Mouse (Mus musculus): ENCODE measurements around the gene Ttc12. TPM values are rescaled to one million over a fixed set of nuclear protein-coding genes. Genes with fewer than 3 reads are reported as not detected.

Ttc12 gene
- polyA plus RNA-seq (2016; fragmentation: Nextera tagmentation; extraction: Ambion mirVana), result 1.3 and 1.8 TPM in 2 replicates

DNA sequence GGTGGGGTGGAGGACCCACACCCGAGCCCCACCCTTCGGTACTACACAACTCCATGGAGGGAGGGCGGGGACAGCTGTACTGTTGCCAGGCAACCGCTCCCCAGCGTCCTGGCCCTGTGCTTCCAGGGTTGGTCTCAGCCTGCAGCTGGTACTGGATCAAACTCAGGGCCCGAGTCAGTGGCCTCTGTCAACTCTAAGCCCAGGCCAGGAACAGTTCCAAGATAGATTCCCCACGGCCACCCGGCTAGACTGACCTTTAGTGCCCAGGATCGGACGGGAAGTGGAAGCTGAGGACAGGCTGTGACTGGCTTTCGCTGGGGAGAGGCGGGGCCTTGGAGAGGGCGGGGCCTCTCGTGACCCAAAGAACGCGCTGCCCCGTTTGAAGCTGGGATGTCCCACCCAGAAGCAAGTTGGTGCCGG, at the start of gene Ttc12:
Gene Ttc12, minus strand, starts transcription at position 334 of the 420 bp plus-strand sequence.
- H3K9ac ChIP-seq (replicated peaks), result peak within 1 kb of the TSS; percentile 53
- 0 out of 2 replicates have a peak, but pooled peaks cover 3% of the 10 kb centered on the region for H3K27me3 ChIP-seq
- H3K9me3 ChIP-seq, result no peaks in the 10 kb centered on the region
- peak within 1 kb of the TSS; percentile 86 for H3K4me2 ChIP-seq
- peaks cover 23% of the 10 kb centered on the region for H3K4me1 ChIP-seq (replicated peaks)
- under 1% methylated on average over 18 of the region's 18 CpGs for WGBS
- H3K4me3 ChIP-seq (replicated peaks), result peak within 1 kb of the TSS; percentile 61
- no peak within 1 kb of the TSS for H3K27ac ChIP-seq
- ATAC-seq (ENCODE audit: insufficient number of reproducible peaks, insufficient read depth, low FRiP score, low TSS enrichment, low read depth), result peak; percentile 86
- H3K36me3 ChIP-seq, result no peaks in the 10 kb centered on the region

DNA sequence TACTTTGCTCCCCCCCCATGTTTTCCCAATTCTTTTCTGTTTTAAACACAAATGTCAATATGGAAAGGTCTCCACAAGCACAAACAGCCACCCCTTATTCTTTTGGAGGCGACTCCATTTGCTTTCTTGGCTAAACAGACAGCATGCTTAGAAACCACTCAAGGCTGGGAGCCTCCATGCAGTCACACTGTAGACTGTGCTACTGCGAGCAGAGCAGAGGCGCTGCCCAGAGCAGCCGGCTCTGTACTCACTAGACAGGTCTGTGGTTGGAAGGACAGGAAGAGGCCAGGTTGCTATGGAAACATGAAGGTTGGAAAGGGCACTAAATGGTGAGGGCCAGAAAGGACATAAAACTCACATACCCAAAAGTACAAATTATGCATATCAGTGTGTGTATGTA, 48.9 kb upstream of the Ttc12 start:
- ATAC-seq (ENCODE audit: insufficient number of reproducible peaks, insufficient read depth, low FRiP score, low TSS enrichment, low read depth), result no peak
- Histone ChIP-seq H3K27me3 (no peaks in the 10 kb centered on the region), H3K27ac (no peak overlapping the region), H3K9ac (replicated peaks) (no peak overlapping the region), H3K9me3 (no peaks in the 10 kb centered on the region), H3K4me1 (replicated peaks) (peaks cover 50% of the 10 kb centered on the region), H3K4me2 (no peak overlapping the region), H3K4me3 (replicated peaks) (no peak overlapping the region), H3K36me3 (peaks cover 3% of the 10 kb centered on the region; the same call in 1 of the 2 replicates)
- WGBS, result 51% methylated on average over 4 of the region's 4 CpGs

GRCm38 (mm10) chr9:49533912-49534491, 48.0 kb upstream of the Ttc12 start:
- H3K27ac ChIP-seq, result no peak overlapping the region

DNA sequence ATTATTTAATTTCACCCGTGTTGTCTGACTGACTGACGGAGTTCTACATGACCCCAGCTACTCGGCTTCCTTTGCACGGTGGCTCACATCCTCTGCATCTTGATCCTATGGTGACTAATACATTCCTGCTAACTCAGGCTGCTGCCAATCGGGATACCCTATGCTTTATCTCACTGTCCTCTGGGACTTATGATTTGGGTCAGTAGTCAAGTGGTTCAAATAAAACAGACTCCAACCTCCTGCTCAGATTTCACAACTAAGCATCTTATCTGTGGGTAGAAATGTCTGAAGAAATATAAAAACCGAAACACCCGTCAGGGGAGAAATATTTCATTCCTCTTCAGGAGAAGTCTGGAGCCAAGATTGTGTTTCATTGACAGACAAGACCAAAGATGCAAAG, 47.4 kb upstream of the Ttc12 start:
- peaks cover 50% of the 10 kb centered on the region for H3K4me1 ChIP-seq (replicated peaks)

More at GRCm38 (mm10) chr9:49533912-49534491, 48.0 kb upstream of the Ttc12 start:
- Histone ChIP-seq H3K36me3 (no peaks in the 10 kb centered on the region), H3K4me2 (no peak overlapping the region), H3K4me1 (replicated peaks) (peaks cover 50% of the 10 kb centered on the region), H3K9ac (replicated peaks) (no peak overlapping the region), H3K9me3 (no peaks in the 10 kb centered on the region), H3K4me3 (replicated peaks) (no peak overlapping the region), H3K27me3 (no peaks in the 10 kb centered on the region)
- 25% methylated on average over 8 of the region's 8 CpGs for WGBS
- no peak for ATAC-seq (ENCODE audit: insufficient number of reproducible peaks, insufficient read depth, low FRiP score, low TSS enrichment, low read depth)

GRCm38 (mm10) chr9:49531833-49532232, 45.8 kb upstream of the Ttc12 start:
- Histone ChIP-seq H3K27ac (no peak overlapping the region), H3K9ac (replicated peaks) (no peak overlapping the region), H3K4me3 (replicated peaks) (no peak overlapping the region), H3K9me3 (no peaks in the 10 kb centered on the region), H3K27me3 (no peaks in the 10 kb centered on the region), H3K4me2 (no peak overlapping the region), H3K36me3 (no peaks in the 10 kb centered on the region), H3K4me1 (replicated peaks) (peaks cover 44% of the 10 kb centered on the region)
- ATAC-seq (ENCODE audit: insufficient number of reproducible peaks, insufficient read depth, low FRiP score, low TSS enrichment, low read depth), result no peak
- 88% methylated on average over 6 of the region's 6 CpGs for WGBS

More for the DNA sequence above, 47.4 kb upstream of the Ttc12 start:
- Histone ChIP-seq H3K36me3 (no peaks in the 10 kb centered on the region), H3K9ac (replicated peaks) (no peak overlapping the region), H3K9me3 (no peaks in the 10 kb centered on the region), H3K4me2 (no peak overlapping the region), H3K27me3 (no peaks in the 10 kb centered on the region), H3K4me3 (replicated peaks) (no peak overlapping the region), H3K27ac (no peak overlapping the region)
- ATAC-seq (ENCODE audit: insufficient number of reproducible peaks, insufficient read depth, low FRiP score, low TSS enrichment, low read depth), result no peak
- WGBS, result 78% methylated on average over 7 of the region's 7 CpGs

DNA sequence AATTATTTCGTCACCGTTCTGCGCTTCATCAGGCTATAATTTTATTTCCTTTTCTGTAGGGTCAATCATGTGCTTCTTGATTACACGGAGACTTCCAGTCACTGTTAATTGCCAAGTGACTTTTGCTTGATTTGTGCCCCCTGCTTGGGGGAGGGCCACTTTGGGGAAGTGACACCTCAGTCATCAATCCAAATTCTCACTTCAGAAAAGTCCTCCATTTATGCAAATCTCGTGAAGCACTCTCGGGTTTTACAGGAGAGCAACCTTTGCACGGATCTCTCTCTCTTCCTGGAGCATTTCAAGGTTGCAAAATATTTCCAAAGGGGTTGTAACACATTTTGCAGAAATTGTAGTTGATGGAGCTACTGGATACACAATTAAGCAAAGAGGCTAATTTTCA, 45.2 kb upstream of the Ttc12 start:
- WGBS, result 20% methylated on average over 7 of the region's 7 CpGs
- H3K9ac ChIP-seq (replicated peaks), result no peak overlapping the region
- no peak for ATAC-seq (ENCODE audit: insufficient number of reproducible peaks, insufficient read depth, low FRiP score, low TSS enrichment, low read depth)
- no peaks in the 10 kb centered on the region for H3K27me3 ChIP-seq
- H3K4me2 ChIP-seq, result no peak overlapping the region
- no peaks in the 10 kb centered on the region for H3K36me3 ChIP-seq
- no peaks in the 10 kb centered on the region for H3K9me3 ChIP-seq
- H3K4me1 ChIP-seq (replicated peaks), result peaks cover 38% of the 10 kb centered on the region
- no peak overlapping the region for H3K4me3 ChIP-seq (replicated peaks)
- H3K27ac ChIP-seq, result no peak overlapping the region

- peaks cover 33% of the 10 kb centered on the region for H3K4me1 ChIP-seq (replicated peaks)
- no peak for ATAC-seq (ENCODE audit: insufficient number of reproducible peaks, insufficient read depth, low FRiP score, low TSS enrichment, low read depth)
- no peaks in the 10 kb centered on the region for H3K9me3 ChIP-seq
- no peaks in the 10 kb centered on the region for H3K27me3 ChIP-seq
- no peak overlapping the region for H3K4me2 ChIP-seq
- H3K4me3 ChIP-seq (replicated peaks), result no peak overlapping the region
- no peaks in the 10 kb centered on the region for H3K36me3 ChIP-seq
- no peak overlapping the region for H3K27ac ChIP-seq
- no peak overlapping the region for H3K9ac ChIP-seq (replicated peaks)
- 37% methylated on average over 4 of the region's 4 CpGs for WGBS
Measured at GRCm38 (mm10) chr9:49530739-49531138, 44.7 kb upstream of the Ttc12 start.

- Histone ChIP-seq H3K4me3 (replicated peaks) (no peak overlapping the region), H3K4me1 (replicated peaks) (peaks cover 31% of the 10 kb centered on the region), H3K36me3 (no peaks in the 10 kb centered on the region), H3K4me2 (no peak overlapping the region), H3K9ac (replicated peaks) (no peak overlapping the region), H3K9me3 (no peaks in the 10 kb centered on the region), H3K27ac (no peak overlapping the region), H3K27me3 (no peaks in the 10 kb centered on the region)
- WGBS, result 56% methylated on average over 8 of the region's 8 CpGs
- ATAC-seq (ENCODE audit: insufficient number of reproducible peaks, insufficient read depth, low FRiP score, low TSS enrichment, low read depth), result no peak
Measured at GRCm38 (mm10) chr9:49529366-49529959, 43.4 kb upstream of the Ttc12 start.

GRCm38 (mm10) chr9:49528943-49529342, 42.9 kb upstream of the Ttc12 start:
- ATAC-seq (ENCODE audit: insufficient number of reproducible peaks, insufficient read depth, low FRiP score, low TSS enrichment, low read depth), result no peak
- no peak overlapping the region for H3K4me3 ChIP-seq (replicated peaks)
- H3K36me3 ChIP-seq, result no peaks in the 10 kb centered on the region
- H3K9ac ChIP-seq (replicated peaks), result no peak overlapping the region
- no peaks in the 10 kb centered on the region for H3K27me3 ChIP-seq
- H3K9me3 ChIP-seq, result no peaks in the 10 kb centered on the region
- peaks cover 27% of the 10 kb centered on the region for H3K4me1 ChIP-seq (replicated peaks)
- no peak overlapping the region for H3K27ac ChIP-seq
- 51% methylated on average over 10 of the region's 10 CpGs for WGBS
- no peak overlapping the region for H3K4me2 ChIP-seq

DNA sequence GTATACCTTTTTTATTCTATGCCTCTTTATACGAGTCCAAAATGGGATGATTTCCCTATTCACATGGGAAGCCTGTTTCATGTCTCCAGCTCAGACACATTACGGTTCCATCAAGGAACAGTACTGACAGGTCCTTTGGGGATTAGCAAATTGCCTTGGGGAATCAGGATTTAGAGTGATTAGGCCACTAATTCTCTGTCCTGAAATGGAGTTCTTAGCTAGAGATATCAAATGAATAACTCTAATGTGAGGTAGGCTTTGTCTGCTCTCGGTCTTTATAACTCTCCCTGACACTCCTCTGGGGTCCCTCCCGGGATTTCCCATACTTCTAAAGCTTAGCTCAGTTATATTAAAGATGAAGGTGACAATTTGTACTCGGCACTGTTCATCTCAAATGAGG, 42.0 kb upstream of the Ttc12 start:
- H3K27ac ChIP-seq, result no peak overlapping the region
- H3K9me3 ChIP-seq, result no peaks in the 10 kb centered on the region
- ATAC-seq (ENCODE audit: insufficient number of reproducible peaks, insufficient read depth, low FRiP score, low TSS enrichment, low read depth), result no peak
- 0 out of 2 replicates have a peak, but pooled peaks cover 6% of the 10 kb centered on the region for H3K36me3 ChIP-seq
- no peak overlapping the region for H3K4me2 ChIP-seq
- no peak overlapping the region for H3K4me3 ChIP-seq (replicated peaks)
- H3K4me1 ChIP-seq (replicated peaks), result peaks cover 24% of the 10 kb centered on the region
- H3K27me3 ChIP-seq, result no peaks in the 10 kb centered on the region
- no peak overlapping the region for H3K9ac ChIP-seq (replicated peaks)
- 81% methylated on average over 5 of the region's 5 CpGs for WGBS

GRCm38 (mm10) chr9:49527340-49527739, 41.3 kb upstream of the Ttc12 start:
- WGBS, result 72% methylated on average over 8 of the region's 8 CpGs
- ATAC-seq (ENCODE audit: insufficient number of reproducible peaks, insufficient read depth, low FRiP score, low TSS enrichment, low read depth), result no peak
- no peak overlapping the region for H3K9ac ChIP-seq (replicated peaks)
- peaks cover 24% of the 10 kb centered on the region for H3K4me1 ChIP-seq (replicated peaks)
- no peaks in the 10 kb centered on the region for H3K9me3 ChIP-seq
- H3K36me3 ChIP-seq, result 0 out of 2 replicates have a peak, but pooled peaks cover 6% of the 10 kb centered on the region
- H3K4me2 ChIP-seq, result no peak overlapping the region
- H3K27ac ChIP-seq, result no peak overlapping the region
- H3K27me3 ChIP-seq, result no peaks in the 10 kb centered on the region
- no peak overlapping the region for H3K4me3 ChIP-seq (replicated peaks)
